Mouse (Mus musculus): ENCODE data around the gene Plpp2.

Gene Plpp2

DNA sequence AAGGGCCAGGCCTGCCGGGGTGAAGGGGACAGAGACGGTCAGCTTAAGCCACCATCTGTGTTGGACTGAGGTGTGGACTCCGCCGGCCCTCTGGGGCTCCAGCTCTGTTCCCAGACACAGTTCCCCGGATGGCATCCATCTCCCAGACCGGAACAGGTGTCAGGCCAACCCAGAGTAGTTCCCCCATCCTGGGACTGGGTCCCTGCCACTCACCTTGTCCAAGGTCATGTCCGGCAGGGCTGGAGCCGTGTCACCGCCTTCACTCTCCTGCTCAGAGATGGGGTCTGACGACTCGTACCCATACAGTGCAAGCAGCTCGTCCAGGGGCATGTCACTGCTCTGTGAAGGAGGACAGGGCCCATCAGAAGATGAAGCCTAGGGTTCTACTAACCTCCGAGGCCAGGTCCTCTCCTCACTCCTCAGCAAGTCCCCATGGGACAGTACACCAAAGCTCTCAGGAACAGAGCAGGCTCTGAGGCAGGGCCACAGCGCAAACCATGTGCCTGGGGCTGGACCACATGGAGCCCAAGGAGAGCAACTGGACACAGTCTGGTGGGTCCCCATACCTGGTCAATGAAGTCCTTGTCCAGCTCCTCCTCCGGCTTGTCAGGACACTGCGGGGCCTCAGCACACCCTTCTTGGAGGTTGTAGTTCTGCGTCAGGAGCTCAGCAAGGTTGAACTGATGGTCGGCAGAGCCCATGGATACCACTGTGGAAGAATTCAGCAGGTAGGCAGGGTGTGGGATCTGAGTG, 15.6 kb upstream of the Plpp2 start:
- DNase-seq: no peak

- DNase-seq: no peak
These were observed 14.9 kb upstream of the Plpp2 start for GRCm38 (mm10) chr10:79548546-79548945.

DNA sequence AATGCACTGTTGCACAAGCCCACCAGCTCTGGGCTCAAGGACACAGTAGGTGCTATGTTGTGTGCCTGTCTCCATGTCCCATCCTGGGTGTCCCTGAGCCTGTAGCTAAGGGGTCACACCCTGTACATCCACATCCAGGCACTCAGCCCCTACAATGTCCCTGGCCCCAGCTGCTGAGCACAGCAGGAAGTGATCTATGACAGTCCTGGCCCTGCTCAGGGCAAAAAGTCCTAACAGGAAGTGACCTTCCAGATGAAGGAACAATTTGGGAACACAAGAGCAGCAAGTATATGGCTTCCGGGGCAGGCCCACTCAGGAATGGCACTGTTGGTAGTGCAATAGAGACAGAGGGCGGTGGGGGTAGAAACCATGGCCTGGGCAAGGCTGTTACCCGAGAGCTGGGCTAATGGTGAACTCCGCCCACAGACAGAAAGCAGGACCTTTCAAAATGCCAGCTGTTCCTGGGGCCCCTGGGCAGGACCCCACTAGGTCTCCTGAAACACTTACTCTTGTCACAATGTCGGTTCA, 13.6 kb upstream of the Plpp2 start:
- DNase-seq: no peak

- no peak for DNase-seq
These were observed 12.9 kb upstream of the Plpp2 start for GRCm38 (mm10) chr10:79546483-79546882.

DNA sequence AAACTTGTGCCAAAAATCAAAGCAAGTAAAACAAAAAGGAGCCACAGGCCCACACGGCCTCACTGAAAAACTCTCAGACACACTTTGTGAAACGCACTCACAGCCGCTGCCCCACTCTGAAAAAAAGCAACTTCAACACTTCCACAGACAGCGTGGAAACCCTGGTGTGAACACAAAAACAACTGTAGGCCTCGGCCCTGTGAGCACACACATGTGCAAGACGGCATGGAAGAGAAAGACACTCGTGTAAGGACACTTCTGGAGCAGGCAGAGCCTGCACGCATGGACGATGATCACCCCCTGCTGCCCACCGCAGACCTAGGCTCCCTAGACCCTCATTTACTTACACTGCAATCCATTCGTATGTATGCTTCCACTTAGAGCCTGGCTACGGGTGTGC, 12.3 kb upstream of the Plpp2 start:
- no peak for DNase-seq

- DNase-seq: no peak
These were observed 11.0 kb upstream of the Plpp2 start for GRCm38 (mm10) chr10:79544631-79545030.

GRCm38 (mm10) chr10:79543884-79544597, 10.4 kb upstream of the Plpp2 start:
- no peak for DNase-seq

DNA sequence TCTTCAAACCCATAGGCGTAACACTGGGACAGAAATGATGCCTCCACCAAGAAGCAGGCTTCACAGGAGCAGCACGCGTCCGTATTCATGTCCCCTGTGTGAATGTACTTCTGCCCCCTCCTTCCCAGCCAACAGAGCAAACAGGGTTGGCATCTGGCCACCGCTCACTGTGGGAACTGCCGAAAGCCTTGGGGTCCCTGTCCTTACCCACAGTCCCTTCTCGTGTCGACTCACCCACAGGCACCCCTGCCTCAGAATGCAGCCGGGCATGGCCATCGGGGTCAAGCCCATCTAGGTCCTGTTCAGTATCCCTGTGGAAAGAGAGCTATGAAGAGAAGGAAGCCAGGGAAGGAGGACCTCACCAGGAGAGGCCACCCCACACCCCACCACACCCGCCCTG, 8.6 kb upstream of the Plpp2 start:
- no peak for DNase-seq

- DNase-seq: no peak
These were observed 7.9 kb upstream of the Plpp2 start for GRCm38 (mm10) chr10:79541522-79541921.

- DNase-seq: no peak
These were observed 7.2 kb upstream of the Plpp2 start for GRCm38 (mm10) chr10:79540746-79541145.

GRCm38 (mm10) chr10:79539701-79540495, 6.3 kb upstream of the Plpp2 start:
- peak; percentile 5 for DNase-seq

DNA sequence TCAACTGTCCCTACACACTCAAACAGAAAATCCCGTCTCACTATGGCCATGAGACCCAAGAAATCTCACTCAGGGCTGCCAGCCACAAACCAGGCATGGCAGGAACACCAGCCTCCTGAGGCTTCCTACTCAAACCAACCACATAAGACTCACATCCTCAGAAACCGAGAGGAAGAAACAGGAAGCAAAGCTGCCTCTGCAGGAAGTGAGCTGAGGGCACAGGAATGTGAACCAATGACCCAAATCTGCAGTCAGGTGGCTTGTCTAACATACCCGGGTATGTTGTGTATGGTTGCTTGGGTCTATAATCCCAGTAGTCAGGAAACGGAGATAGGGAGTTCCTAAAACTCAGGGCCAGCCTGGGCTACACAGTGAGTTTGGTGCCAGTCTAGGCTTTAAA, 5.3 kb upstream of the Plpp2 start:
- DNase-seq: no peak

DNA sequence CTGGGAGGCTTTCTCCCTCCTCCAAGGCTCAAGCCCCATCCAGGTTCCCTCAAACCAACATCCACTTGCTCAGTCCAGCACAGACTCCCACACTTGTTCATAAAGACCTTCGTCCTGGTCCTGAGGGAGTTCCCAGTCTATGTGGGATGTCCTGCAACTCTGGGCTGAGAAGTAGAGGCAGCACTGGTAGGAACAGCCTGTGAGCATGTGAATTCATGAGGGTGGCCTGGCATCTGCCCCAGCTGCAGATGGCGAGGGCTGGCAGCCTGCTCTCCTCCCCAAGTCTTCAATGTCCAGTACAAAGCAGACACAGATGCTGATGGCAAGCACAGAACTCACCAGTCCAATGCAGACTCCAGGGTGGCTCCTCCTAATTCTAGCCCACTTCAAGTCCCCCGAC, 4.7 kb upstream of the Plpp2 start:
- no peak for DNase-seq

DNA sequence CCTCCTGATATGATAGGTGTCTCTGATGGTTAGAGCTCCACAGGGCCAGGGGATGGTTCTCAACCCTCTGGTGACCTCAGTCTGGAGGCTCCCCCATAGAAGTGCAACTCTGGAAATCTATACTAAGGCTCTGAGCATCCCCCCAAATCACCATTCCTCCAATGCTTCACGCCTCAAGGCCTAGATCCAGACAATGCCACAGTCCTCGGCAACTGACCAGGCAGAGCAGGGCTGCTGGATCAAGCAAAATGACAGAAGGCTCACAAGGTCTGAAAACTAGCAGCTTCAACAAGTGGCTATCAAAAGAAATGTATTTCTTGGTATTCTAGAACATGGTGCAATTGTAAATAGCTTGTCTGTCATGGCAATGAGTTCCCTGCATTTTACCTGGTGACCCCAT, 4.2 kb upstream of the Plpp2 start:
- no peak for DNase-seq

DNA sequence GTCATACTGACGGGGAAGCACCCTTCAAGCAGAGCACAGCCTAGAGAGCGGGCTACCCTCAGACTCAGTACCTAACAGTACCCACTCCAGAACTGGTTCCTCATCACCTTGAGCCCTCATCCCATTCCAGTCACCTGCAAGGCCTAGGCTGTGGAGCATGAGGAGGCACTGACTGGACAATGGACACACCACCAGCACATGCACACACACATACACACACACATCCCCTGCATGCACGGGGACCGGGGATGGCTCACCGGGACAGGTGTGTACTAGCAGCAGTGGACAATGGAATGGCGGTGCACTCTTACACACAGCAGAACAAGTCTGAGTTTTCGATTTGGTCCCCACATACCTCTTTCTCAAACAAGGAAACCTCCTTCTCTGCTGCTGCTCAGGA, 3.7 kb upstream of the Plpp2 start:
- peak; percentile 4 for DNase-seq

DNA sequence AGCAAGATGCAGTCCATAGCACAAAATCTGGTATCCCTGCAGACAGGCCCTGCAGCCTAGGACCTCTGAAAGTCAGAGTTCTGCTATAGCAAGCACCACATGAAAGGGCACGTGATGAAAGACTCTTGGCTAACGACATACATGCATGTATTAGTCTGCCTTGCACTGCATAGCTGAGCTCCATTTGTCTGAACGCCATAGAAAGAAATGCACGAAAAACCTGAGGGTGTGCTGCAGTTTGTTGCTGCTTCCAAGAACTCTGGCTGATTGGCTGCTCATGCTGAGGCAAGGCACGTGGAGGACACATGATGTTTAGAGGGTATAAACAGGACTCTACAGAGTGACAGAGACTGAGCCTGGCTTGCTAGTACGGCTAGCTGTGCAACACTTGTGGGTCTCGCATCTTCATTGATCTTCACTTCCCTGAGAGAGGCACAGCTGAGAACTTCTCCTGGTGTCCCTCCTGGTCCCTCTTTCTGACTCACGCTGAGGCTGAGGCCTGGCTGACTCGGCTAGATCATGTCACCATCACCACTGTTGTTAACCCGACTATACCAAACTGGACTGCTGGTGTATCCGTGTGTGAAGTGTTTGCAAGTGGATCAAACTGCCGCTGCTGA, 3.0 kb upstream of the Plpp2 start:
- no peak for DNase-seq

- no peak for DNase-seq
These were observed 1.8 kb upstream of the Plpp2 start for GRCm38 (mm10) chr10:79535431-79535830.

DNA sequence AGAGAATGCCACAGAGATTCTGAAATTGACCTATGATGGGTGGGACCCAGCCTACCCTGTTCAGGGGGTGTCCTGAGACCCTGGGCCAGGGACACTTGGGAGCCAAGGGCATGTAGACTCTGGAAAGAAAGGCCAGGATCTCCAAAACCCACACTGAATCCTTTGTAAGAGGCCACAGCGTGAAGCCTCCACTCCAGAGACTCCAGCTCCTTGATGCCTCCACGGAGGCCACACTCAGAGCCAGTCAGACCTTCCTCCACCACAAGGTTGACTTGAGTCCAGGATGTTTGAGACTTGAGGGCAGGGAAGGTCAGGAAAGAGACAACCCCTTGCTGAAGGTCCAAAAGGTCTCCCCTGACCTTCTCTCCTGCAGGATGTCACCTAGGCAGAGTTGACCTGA, 830 bp upstream of the Plpp2 start:
- no peak for DNase-seq

GRCm38 (mm10) chr10:79532678-79533077, 918 bp downstream of the Plpp2 start:
- no peak for DNase-seq

DNA sequence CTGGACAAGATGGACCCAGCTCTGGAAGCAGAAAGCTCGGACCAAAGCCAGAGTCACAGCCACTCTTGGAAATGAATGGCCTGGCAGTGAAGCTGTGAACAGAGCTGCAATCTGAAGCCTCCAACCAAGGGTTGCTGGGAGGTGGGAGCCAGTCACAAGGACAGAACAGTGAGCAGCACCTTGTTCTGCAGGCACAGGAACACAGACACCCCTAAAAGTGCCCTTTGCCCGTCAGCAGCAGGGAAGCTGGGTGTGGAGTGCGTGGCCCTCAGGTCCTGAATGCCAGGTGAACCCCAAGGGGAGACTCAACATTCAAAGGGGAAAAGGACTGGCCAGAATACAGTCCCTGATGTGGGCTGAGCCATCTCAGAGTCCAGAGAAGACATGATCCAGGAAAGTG, 2.0 kb downstream of the Plpp2 start:
- no peak for DNase-seq

DNA sequence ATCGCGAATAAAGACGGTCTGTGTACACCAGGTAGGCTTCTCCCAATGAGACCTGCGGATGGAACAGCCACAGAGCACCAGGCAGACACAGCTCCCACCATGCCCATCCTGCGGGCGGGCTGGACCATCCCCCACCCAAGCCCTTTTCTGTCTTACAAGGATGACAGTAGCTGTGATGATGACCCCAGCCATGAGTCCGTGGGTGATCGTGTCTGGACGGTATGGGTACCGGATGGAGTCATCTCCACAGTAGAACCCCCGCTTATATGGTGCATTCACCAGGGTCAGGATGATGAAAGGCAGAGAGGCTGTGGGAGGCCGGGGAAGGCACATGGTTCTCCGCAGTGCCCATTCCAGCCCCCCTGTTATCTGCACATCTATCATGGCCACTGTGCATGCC, 2.9 kb downstream of the Plpp2 start:
- no peak for DNase-seq

- DNase-seq: no peak
These were observed 3.4 kb downstream of the Plpp2 start for GRCm38 (mm10) chr10:79530241-79530640.

GRCm38 (mm10) chr10:79528081-79528480, 5.5 kb downstream of the Plpp2 start:
- DNase-seq: no peak

All from thymus, postnatal 4 days (tissue).